Mouse (Mus musculus) liver, embryonic 14 days (tissue): ENCODE data around the gene Narf. TPM values are rescaled to one million over a fixed set of nuclear protein-coding genes. Genes with fewer than 3 reads are reported as not detected.

Source experiments
- polyA plus RNA-seq: library from polyadenylated mRNA; depleted of rRNA; stranded (reverse); fragments of >200 nt; gene quantifications from 2 replicates; pipeline ENCODE4 v1.2.3, GENCODE M21; 2012; rRNA removed

The Narf gene
- polyA plus RNA-seq = 40.0 and 45.3 TPM in 2 replicates

DNA sequence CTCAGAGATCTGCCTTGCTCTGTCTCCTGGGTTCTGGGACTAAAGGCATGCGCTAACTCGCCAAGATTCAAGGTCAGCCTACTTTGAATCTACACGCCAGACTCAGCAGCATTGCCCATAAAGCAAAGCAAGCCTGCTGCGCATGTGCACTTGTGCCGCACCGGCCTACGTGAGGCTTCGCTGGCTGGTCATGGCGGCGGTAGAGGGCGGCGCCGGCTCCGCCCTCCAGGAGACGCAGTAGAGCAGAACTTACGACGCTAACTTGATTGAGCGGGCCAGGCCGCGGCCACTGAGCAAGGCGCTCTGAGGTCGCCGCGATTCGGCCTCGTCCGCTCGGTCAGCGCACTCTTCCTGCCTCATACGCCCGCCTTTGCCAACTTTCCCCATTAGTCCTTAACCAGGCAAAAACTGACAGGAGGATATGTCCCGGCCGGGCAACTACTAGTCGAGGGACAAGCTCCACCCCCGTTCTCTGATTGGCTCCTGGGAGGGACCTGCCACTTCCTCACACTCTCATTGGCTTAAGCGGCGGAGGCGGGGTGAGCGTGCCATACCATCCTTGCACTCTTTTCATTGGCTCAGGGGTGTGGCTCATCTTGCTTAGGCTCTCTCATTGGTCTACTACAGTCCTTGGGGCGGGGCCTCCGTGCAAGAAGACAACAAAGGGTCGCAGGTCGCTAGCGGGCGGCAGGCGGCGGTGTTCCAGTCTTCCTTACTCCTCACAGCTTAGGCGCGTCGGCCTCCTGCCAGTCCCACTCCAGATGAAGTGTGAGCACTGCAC, at the start of gene Narf:
Gene Narf (plus strand): TSS at position 690 of the 781 bp plus-strand sequence.

DNA sequence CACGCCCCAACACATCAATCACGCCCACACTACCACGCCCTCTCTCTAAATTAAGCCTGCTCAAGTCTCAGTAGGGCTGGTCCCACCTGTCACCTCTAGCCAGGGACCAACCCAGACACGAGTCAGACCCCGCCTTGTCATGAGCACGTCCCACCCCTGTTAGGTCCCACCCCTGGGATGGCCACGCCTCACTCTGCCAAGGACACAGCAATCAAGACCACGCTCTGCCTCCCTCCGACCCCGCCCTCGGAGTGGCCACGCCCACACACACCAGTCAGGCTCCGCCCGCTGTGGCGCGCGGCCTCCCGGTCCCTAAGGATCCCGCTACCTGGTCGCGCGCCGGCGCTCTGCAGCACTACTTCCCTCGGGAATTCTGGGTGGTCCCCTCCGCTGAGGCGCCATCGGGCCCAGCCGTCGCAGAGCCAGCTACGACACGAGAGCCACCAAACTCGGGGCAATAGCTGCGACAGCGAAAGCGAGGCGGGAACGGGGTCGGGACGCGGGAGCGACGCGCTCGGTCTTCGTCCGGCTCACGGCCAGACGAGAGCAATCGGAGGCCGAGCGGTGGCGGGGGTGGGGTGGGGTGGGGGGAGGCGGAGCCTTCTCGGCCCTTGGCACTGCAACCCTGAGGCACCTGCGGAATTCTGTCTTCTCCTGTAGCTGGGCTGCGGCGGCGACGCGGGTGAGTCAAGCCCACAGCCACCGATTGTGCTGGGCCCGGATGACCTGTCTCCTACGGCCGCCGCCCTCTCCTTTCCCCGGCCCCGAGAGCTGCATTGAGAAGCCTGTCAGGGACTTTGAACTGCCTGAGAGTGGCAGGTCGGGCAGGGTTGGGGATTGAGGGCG, 32.7 kb upstream of the Narf start, which contains the start of the genes Hexdc and Ogfod3:
Gene Hexdc (plus strand): TSS at position 273 of the 846 bp plus-strand sequence.
Gene Ogfod3 (minus strand): TSS at position 551 of the 846 bp plus-strand sequence.

DNA sequence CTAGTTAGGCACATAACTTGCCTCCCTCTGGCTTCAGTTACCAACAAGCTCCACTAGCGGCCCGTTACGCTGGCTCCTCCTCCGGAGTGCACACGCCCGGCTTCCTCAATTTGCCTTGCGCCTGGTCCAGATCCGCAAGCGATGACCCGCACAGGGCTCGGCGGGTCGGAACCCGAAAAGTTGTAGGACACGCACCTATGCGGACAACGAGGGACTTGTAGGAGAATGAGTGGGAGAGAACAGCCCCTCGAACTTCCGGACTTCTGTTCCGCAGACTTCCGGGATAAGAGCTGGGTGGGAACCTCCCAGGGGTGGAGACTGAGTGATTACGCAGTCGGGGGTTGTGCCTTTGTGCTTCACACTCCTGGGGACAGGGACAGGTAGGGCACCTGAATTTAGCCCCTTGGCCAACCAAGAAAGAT, 8.0 kb upstream of the Narf start, which contains the start of gene Cybc1:
Gene Cybc1 (minus strand): TSS at position 305 of the 422 bp plus-strand sequence.

GRCm38 (mm10) chr11:121259160-121260100, 22.4 kb downstream of the Narf start, which contains the start of gene Foxk2:
Foxk2 (plus strand) TSS chr11:121259990.

Other genes with a start within 250 kb of the Narf start
- 25.7 and 28.4 TPM in 2 replicates for gene Csnk1d, start 245.9 kb upstream of the Narf start, polyA plus RNA-seq
- gene Cd7, start 197.8 kb upstream of the Narf start, polyA plus RNA-seq = 0.34 and 0.43 TPM in 2 replicates
- gene Sectm1b, start 173.7 kb upstream of the Narf start, polyA plus RNA-seq = 0.06 and 0.07 TPM in 2 replicates
- gene Sectm1a, start 156.0 kb upstream of the Narf start, polyA plus RNA-seq = 0.87 and 1.2 TPM in 2 replicates
- gene Tex19.2, start 118.6 kb upstream of the Narf start, polyA plus RNA-seq = 0.06 and 0.09 TPM in 2 replicates
- gene Tex19.1, start 91.1 kb upstream of the Narf start, polyA plus RNA-seq = 0.06 and 0.18 TPM in 2 replicates
- 0.01 and 0.03 TPM in 2 replicates for gene Uts2r, start 77.0 kb upstream of the Narf start, polyA plus RNA-seq
- gene Hexdc, start 32.8 kb upstream of the Narf start, polyA plus RNA-seq = 6.9 and 8.6 TPM in 2 replicates
- 5.6 and 5.9 TPM in 2 replicates for gene Ogfod3, start 32.5 kb upstream of the Narf start, polyA plus RNA-seq
- 14.7 and 18.6 TPM in 2 replicates for gene Cybc1, start 7.9 kb upstream of the Narf start, polyA plus RNA-seq
- gene Foxk2, start 22.7 kb downstream of the Narf start, polyA plus RNA-seq = 8.5 and 9.7 TPM in 2 replicates
- gene Wdr45b, start 117.2 kb downstream of the Narf start, polyA plus RNA-seq = 14.8 and 16.9 TPM in 2 replicates
- 0.18 and 0.33 TPM in 2 replicates for gene Rab40b, start 151.0 kb downstream of the Narf start, polyA plus RNA-seq
- gene Fn3krp, start 184.1 kb downstream of the Narf start, polyA plus RNA-seq = 22.8 and 26.2 TPM in 2 replicates
- gene Fn3k, start 197.7 kb downstream of the Narf start, polyA plus RNA-seq = 32.8 and 40.2 TPM in 2 replicates
- gene Tbcd, start 214.7 kb downstream of the Narf start, polyA plus RNA-seq = 16.7 and 19.3 TPM in 2 replicates